Mouse (Mus musculus): ENCODE results near the gene Camkmt.

DNA sequence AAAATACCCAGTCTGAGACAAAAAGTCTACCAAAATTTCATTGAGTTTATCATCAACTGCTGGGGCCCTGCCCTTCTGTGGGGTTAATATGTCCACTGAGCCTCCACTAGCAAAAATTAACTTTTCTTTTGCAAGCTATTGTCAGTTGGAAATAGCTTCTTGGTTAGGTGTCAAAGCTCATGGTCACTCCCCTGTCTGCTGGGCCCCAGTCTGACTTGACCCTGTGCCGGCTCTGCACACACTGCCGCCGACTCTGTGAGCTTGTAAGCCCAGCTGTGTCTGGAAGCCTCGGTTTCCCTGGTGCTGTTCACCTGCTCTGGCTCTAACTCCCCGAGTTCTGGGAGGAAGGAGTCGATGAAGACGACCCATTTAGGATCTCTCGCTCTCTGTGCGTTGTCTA is 265.0 kb downstream of the Camkmt start:
- TF ChIP-seq CTCF (conservative IDR thresholded peaks at IDR 0.05; ENCODE audit: insufficient read depth, insufficient read length, low read depth, low read length) (no peak), POLR2A (IDR thresholded peaks at IDR 0.05; ENCODE audit: low read depth, low read length) (no peak)
